Mouse (Mus musculus) thymus, postnatal 36 days (tissue): ENCODE data around the gene Bsg.
"Not testable (repeated sequence)": the region's sequence is repeated elsewhere in the genome, so short reads cannot be mapped to it uniquely, and the experiment has no call there.

ENCODE experiments used
- DNase-seq, 2 experiments: peaks; one replicate each; pipeline ENCODE4 v3.0.0; 2022; ENCODE audit warnings: mixed read lengths in 2 of 2

The Bsg gene

GRCm38 (mm10) chr10:79682916-79683582, 21.2 kb upstream of the Bsg start:
- DNase-seq: peak; percentile 66 to 75

DNA sequence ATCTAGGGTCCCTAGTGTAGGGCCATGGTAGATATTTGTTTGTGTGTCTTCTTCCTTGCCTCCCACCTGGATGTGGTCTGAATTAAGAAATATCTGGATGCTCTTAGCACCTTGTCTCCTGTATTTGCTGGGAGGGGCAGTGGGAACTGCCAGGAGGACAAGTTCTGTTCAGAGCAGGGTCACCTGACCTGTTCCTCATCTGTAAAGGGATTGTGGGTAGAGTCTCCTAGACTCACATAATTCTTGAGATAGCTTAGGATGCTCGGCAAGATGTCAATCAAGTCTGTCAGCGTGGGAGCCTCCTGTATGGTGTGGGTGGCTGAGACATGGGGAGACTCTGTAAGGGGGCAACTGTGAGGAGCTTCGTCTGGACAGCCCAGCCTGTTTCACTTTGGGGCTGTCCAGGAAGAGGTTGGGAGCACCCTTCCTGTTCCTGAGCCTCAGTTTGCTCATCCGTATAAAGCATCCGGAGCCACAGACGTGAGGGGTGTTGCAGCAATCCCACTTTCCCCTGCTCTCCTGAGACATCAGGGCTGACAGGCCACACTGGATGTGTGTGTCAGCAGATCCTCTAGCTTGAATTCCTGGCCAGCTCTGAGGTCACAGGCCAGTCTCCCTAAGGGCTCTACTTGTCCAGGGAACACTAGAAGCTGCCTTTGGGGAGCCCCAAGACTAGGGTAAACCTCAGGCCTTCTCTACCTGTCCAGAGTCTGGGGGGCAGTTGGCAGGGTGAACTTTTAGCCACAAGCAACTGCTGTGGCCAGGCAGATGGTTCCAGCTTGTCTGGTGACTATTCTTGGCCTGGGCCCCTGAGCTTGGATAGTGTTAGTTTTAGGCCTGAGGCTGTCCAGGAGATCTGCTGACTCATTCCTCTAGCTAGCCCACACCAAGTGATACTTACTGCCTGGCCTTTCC, 20.3 kb upstream of the Bsg start:
- DNase-seq: no peak

- DNase-seq: no peak
These were observed 19.3 kb upstream of the Bsg start for GRCm38 (mm10) chr10:79684770-79685600.

GRCm38 (mm10) chr10:79686219-79686618, 18.1 kb upstream of the Bsg start:
- no peak for DNase-seq

DNA sequence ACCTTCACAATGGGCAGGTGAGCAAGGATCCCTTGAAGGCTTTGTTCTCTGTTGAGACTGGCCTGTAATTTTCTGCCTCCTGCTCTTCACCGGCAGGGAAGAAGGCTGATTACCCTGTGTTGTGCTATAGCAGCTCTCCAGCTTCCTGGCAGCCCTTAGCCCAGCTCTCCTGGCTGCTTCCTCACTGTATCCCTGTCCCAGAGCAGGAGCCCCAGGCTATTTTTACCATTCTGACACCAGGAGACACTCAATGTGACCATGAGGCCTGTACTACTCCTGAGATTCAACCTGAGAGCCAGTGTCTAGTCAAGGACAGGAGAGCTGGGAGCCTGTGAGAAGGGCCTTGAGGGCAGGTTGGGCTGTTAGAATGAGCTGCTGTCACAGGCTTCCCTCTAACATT, 17.6 kb upstream of the Bsg start:
- no peak for DNase-seq

DNA sequence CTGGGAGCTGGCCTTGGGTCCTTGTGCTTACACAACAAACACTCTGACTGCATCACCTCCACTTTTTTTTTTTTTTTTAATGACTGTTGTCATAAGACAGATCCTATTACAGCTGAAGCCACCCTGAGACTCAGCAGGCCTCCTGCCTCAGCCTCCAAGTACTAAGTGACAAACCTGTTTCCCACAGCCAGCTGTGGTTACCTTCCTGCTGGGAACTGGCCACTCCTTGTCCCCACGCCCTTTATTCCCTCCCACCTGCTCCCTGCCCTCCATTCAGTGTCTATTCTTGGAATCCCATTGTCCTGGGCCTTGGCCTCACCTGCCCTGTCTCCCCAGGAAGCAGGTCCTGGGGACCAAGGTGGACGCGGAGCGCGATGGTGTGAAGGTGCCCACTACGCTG, 16.8 kb upstream of the Bsg start:
- DNase-seq: no peak

GRCm38 (mm10) chr10:79688720-79689119, 15.6 kb upstream of the Bsg start, which contains the start of gene Gzmm:
TSS of gene Gzmm (plus strand) at chr10:79689020.
- DNase-seq: no peak

DNA sequence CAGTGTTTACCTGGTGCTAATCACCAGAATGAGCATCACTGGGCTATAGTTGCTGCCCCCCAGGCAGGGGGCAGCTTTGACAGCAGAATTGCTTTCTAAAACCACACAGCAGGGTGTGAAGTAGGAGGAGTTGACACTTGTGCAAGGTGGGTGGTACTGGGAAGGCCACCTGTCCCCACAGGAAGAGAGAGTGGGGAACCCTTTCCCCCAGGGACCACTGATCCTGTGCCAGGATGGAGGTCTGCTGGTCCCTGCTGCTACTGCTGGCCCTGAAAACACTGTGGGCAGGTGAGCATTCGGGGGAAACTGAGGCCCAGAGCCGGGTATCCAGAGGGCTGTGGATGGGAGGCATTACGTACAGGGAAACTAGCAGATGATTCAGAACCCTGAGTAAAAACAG, 15.1 kb upstream of the Bsg start:
- DNase-seq: no peak

DNA sequence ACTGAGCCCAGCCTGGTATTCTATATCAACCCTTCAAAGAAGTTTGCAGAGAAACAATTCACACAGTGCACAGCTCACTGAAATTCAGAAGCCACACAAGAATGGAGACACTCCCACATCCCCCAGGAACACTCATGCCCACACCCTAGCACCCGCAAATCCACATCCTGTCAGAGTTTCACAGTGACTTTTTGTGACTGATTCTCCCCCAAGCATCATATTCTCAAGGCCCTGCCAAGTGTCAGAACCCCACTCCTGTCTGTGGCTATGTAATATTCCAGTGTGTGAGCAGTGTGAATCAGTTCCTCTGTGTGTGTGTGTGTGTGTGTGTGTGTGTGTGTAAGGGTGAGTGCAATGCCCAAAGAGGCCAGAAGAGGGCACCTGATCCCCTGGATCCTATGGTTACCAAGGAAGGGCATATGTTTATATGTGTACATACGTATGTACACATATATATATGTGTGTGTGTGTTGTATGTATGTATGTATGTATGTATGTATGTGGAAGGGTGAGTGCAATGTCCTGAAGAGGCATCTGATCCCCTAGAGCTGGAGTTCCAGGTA, 12.2 kb upstream of the Bsg start:
- no peak for DNase-seq

GRCm38 (mm10) chr10:79693580-79694378, 10.5 kb upstream of the Bsg start:
- DNase-seq: no peak

GRCm38 (mm10) chr10:79694379-79694655, 10.0 kb upstream of the Bsg start:
- no peak for DNase-seq

DNA sequence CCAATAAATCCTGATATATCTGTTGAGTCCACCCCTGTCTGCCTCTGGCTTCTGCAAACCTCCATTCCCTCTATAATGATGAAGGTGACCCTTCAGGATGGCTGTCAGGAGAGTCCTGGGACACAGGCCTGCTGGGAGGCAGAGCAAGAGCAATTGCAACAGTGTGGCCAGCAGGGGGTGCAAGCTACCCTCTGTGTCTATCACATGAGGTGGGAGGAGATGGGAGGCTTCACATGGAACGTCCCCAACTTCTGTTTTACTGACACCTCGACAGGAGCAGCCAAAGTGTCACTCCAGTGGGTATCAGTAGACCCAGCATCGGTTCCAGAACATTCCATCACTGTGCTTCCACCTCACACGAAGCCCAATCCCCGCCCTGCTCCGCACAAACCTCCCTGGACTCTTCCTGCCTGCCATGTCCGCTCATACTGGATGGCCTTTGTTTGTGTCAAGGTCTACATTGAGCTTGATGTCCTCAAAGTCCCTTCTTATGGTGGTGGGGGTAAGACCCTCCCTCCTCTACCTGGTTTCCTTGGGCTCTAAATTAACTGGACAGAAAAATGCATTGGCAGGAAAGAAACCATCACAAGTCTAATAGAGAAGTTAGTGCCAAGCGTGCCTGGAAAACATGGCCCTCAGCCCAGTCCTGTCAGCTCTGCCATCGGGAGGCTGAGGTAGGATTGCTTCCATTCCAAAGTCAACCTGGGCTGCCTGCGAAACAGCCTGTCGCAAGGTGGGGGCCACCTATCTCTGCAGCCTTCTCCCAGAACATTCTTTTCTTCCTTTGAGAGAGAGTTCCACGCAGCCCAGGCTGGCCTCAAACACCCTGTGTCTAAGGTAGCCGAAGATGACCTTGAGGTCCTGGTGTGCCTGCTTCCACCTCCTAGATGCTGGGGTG, 8.8 kb upstream of the Bsg start:
- DNase-seq: peak; percentile 72 to 74

GRCm38 (mm10) chr10:79696129-79696651, 8.1 kb upstream of the Bsg start:
- DNase-seq: no peak

DNA sequence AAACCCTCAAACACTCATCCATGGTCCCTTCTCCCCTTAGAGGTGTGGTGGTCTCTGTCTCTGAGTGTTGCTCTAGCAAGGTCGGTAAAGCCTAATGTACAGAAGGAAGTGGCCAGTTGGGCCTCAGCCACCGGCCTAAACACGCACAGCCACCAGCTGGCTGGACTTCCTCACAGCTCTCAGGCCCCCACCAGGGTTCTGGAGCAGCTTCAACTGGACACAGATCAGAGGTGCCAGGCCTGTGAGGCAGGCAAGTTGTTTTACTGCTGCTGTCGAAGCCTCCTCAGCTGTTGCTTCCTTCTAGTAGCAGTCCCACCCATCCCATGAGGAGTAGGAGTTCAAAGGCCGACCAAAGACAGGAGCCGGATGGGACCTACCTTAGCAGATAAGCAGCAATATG, 6.4 kb upstream of the Bsg start:
- DNase-seq: no peak

- DNase-seq: no peak
These were observed 5.8 kb upstream of the Bsg start for GRCm38 (mm10) chr10:79698459-79698858.

GRCm38 (mm10) chr10:79700676-79701075, 3.6 kb upstream of the Bsg start:
- no peak for DNase-seq

GRCm38 (mm10) chr10:79701443-79702129, 2.7 kb upstream of the Bsg start:
- DNase-seq: no peak

DNA sequence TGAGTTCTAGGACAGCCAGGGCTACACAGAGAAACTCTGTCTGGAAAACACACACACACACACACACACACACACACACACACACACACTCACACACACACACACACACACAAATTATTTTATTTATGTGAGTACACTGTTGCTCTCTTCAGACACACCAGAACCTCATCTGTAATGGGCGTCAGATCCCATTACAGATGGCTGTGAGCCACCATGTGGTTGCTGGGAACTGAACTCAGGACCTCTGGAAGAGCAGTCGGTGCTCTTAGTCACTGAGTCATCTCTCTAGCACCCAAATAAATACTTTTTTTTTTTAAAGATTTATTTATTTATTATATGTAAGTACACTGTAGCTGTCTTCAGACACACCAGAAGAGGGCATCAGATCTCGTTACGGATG, 1.3 kb upstream of the Bsg start:
- not testable (repeated sequence) for DNase-seq

- DNase-seq: peak in 1 of 2 experiments; percentile 15
These were observed 750 bp upstream of the Bsg start for GRCm38 (mm10) chr10:79703541-79703940.

GRCm38 (mm10) chr10:79704970-79705360, 674 bp downstream of the Bsg start:
- peak in 1 of 2 experiments; percentile 17 for DNase-seq
